Mouse (Mus musculus): ENCODE measurements around the gene Tex26.

Tex26 gene

DNA sequence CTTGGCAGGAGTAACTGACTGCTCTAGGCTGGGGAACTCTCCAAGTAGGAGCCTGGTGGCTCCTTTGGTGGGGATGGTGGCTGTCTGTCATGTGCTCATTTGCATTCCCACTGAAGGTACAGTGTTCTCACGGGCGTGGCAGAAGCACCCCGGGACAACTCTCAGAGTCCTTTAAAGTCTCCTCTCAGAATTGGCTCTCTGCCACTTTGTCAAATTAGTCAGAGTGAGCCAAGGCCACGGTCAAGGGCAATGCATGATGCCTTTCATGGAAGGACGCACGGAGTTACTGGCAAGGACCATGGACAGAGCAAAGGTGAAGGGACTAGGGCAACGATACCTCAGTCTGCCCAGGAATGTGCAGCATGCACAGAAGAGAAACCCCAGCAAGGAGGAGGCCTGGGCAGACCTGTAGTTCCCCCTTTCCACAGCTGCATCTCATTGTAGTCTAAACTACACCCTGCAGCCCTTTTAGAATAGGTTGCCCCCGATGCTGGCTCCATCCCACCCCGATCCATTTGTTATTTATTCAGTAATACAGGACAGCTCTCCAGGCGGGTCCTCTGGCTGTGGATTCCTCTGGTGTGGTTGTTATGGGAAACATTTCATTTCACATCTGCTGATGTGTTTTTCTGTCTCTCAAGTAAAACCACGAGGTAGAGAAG, 49.0 kb downstream of the Tex26 start:
- DNase-seq (ENCODE audit: low read depth, low spot score) = no peak

DNA sequence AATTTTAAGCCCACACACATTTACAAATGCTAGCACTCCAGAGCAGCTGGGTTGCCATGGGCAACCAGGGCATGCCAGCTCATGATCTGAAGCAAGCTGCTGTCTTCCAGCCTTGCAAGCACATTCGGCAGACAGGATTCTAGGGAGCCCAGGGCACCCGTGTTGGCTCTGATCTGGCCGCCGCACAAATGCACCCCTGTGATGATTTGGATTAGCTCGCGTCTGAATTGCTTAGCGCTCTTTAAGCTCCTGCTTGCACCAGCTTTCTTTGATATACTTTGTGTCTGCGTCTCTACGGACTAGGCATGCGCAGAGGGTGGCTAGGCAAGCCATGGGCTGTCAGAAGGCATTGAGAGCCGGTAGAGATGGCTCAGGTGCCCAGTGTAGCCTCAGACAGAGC, 49.7 kb downstream of the Tex26 start:
- no peak for DNase-seq (ENCODE audit: low read depth, low spot score)

DNA sequence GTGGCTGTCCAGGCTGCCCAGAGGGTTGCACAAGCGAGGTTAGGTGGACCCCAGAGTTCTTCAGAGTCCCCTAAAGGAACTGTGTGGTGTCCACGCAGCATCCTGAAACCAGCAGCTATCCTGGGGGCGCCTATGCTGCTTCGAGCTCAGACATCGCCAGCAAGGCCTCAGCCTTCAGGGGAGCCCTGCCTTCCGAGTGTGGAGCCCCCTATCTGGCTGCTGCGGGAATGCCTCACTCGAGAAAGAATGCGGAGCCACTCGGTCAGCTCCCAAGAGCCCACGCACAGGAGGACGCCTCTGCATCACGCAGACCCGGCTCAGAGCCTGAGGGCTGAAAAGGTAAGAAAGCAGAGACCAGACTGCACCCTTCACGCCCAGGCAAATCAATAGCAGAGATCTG, 50.8 kb downstream of the Tex26 start:
- no peak for DNase-seq (ENCODE audit: low read depth, low spot score)

DNA sequence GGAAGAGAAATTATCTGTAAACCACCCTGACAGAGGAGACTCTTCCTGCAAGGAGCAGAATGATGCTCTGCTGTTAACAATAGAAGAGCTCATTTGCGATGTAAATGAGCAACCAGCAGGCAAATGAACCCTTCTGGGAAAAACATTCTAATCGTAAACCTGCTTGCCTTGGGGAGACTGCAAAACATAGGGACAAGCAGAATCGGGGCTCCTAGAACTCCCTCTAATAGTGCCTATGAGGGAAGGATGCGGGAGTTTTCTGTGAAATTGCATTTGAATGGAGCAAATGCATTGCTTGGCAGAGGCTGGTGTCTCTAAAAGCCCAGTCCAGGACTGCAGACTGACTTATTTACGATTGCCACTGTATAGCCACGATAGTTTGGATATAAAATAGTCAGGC, 56.2 kb downstream of the Tex26 start:
- DNase-seq (ENCODE audit: low read depth, low spot score) = no peak

DNA sequence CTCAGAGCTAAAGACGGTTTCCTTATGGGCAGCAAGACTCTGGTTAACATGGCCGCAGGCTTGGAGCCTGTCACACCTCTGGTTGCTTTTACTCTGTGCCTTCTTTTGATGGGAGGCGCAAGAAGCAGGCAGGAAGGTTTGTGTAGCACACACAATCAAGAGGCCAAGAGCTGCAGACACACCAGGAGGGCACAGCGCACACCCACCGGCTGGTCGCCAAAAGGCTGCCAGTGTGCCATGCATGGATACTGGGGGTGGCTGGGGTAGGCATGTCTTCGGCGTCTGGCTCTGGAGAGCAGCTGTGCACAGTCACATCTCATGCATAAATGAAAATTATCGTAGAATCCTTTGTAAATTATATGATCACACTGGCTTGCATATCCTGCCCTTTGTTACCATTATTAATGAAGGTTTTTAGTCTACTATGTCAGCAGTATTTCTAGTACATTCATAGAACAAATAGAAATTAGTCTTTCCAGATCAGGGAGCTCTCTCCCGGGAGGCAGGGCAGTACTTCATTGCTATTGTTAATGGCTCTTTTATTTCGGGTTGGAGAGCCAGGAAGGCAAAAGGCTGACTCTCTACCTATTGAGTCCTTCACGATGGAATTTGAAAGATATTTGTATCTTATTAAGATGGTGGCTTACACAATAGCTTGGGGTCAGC, 57.1 kb downstream of the Tex26 start:
- DNase-seq (ENCODE audit: low read depth, low spot score) = no peak

DNA sequence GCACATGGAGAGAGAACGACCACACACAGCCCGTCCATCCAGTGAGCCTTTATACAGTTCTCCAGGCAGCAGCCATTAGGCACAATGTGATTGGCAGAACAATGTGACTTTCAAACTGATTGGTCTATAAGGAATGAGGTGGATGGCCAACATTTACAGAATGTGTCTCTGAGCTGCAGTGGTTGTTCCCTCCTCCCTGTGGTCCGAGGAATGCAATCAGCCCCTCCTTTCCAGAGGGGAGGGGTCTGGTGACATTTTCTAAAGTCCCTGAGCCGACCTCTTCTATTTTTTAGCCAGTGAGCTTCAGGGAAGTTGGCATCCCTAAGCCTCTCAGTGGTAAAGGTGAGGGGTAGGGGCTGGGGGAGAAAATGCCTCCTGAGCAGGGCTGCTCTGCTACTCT, 60.5 kb downstream of the Tex26 start:
- DNase-seq (ENCODE audit: low read depth, low spot score) = no peak

DNA sequence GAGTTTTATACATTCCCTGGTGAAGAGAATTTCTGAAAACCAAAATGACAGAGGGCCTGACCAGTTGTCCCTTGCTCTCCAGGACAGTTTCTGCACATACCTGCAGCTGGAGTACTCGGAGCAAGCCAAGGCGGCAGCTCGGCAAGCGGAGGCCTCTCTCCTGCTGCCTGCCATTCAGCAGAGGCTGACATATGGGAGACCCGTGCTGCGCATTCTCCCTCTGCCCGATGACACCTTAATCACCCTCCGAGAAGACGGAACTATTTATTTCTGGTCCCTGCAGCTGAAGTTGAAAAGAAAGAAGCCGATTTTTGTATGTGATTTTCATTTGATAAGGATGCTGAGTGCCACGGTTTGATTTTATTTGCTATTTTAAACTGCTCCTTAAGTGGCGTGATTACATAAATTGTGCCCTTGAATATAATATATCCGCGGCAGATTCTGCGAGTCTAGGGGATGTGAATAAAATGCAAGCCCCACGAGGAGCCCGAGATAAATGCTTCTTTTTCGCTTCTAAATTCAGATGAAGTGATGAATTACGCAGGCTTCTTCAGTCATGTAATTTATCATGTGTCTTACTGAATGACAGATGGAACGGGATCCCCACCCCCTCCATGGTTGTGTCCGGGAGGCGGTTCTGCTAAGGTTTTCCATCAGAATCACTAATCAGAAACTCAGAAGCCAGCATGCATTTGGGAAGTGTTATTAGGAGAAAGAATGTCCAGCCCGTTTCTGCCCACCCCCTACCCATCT, 64.1 kb downstream of the Tex26 start:
- no peak for DNase-seq (ENCODE audit: low read depth, low spot score)

DNA sequence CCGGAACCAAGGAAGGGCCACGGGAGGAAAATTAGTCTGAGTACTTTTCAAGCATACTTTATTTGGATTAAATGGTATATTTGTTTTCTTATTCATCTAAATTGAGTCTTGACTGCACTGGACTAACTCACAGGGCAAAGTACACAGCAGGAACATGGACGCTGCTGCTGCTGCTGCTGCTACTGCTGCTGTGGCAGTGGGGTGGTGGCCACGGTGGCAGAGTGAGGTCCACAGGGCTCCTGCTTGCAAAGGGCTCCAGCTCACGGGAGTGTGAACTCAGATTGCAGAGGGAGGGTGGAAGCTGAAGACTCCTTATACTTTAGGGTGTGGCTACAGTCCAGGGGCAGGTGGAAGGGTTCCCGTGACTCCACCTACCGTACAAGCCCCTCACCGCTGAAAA, 65.5 kb downstream of the Tex26 start:
- no peak for DNase-seq (ENCODE audit: low read depth, low spot score)

DNA sequence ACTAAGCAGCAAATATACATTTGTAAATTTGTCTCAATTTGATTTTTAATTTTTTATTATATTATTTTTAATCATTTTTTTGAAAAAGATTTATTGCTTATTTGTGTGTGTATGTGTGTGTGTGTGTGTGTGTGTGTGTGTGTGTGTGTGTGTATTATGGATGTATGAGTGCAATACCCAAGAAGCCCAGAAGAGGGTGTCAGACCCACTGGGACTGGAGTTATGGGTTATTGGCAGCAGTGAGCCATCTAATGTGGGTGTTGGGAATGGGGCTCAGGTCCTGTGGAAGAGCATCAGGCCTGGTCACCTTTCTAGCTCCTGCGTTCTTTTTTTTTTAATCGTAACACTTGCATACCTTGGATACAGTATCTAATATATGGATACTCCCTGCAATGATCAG, 66.6 kb downstream of the Tex26 start:
- no peak for DNase-seq (ENCODE audit: low read depth, low spot score)

DNA sequence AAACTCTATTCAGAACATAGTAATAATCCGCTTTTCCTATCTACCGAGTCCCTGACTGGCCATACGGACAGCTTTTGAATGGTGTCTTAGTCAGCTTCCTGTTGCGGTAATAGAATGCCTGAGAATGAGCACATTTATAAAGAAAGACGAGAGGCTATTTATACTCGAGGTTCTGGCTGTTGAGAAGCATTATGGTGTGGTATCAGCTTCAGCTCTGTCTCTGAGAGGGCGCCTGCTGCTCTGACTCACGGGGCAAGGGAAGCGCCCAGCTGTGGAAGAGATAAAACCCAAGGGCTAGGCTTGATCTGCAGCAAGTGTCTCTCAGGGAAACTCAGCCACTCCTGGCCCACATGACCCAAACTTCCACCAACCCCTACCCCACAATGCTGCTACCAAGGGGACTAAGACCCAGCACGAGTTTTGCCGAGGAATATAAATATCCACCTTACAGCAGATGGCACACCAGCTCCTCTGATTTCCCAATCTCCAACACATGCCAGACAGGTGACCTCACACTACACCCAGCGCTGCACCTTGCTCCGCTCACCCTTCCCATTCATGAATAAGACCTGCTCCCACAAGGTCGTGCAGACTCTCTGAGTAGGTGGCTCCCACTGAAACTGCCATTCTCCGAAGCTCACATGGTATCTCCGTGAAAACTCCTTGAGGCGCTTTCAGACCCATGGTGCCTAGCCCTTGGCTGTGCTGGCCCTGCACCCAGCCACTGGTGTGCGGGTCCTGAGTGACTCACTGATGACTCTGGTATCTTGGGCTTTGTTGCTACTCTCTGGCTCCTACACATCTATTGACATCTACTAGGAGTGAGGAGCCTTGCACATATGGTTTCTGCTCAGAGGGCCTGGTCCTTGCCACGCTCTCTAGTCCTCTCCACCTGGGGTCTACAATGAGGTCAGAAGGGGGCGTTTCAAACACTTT, 68.9 kb downstream of the Tex26 start:
- no peak for DNase-seq (ENCODE audit: low read depth, low spot score)

DNA sequence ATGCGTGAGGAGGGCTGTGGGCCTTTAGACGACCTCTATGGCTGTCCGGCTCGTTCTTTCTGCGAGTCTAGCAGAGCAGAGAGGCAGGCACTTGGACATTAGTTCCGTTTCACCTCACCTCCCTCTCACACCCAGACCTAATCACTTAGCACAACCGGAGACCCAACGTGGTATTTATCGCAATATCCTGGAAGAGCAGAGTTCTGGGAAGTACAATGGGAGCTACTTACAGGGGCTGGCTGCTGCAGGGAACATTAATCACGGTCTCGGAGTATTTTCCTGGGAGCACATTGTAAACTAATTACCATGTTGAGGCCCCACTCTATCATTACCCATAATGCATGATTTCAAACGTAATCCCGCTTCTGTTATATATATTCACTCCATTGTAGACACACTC, 70.9 kb downstream of the Tex26 start:
- no peak for DNase-seq (ENCODE audit: low read depth, low spot score)

DNA sequence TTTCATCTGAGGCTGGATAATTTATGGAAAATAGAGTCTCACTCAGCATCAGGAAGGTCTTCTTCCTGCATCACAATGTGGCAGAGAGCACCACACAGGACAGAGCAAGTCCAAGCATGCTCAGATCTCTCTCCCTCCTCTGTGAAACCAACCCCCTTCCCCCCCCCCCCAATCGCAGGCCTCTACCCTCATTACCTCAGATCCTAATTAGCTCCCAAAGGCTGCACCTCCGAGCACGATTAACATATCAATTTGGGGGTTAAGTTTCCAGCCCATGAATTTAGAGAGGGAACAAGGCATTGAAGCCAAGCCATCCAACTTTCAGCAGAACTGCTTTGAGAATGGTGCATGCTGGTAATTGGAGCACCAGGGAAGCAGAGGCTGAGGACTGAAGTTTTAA, 73.2 kb downstream of the Tex26 start:
- DNase-seq (ENCODE audit: low read depth, low spot score) = no peak

DNA sequence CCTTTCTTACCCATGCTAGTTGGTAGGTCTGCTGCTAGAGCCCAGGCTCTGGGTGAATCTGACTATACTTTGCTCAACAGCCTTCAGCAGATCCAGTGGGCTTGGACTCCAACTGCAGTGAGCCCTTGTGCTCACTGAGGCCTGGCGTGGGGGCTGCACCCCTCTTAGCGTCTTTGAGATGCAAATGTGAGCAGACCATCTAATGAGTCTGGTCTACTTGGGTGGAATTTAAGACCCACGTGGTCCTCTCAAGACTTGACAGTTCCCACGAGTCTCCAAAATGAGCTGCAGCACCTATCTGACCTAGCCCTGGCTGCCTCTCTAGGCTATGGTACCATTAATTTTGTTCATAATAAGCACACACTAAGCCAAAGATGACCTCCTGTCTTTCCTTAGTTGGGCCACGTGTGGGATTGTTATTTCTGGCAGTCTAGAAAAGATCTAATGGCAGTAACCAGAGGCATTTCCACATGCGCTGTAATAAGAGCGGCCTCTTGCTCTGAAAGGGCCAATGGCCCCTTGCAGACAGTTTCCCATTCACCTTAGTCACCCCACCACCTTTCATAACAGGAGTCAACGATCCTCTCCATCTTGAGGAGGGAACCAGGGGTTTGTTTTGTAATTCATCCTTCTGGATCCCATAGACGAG, 74.1 kb downstream of the Tex26 start:
- no peak for DNase-seq (ENCODE audit: low read depth, low spot score)

DNA sequence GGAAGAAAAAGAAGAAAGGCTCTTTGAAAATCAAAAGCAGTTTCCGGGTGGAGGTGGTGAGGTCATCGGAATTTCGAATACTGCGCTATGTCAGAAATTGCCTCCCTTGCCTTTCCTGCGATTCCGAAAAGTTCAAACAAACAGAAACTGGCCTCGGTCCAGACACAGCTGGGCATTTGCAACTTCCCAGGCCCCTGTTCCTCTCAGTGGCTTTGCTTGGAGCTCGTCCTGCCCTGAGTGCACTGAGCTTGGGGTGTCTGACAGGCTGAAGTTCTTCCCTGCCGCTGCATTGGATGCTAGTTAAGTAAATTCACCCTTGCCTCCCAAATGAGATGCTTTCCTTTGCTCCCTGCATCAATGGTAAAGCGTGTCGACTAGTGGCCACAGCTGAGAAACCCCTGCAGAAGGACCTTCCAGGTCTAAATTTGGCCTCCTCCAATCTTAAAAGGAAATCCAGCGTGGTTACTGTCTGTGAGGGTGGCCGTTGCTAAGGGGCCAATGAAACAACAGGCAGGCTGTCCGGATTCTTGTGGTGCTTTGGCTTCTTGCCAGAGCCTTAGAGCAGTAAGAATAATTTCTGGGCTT, 74.7 kb downstream of the Tex26 start:
- DNase-seq (ENCODE audit: low read depth, low spot score) = peak; percentile 23

DNA sequence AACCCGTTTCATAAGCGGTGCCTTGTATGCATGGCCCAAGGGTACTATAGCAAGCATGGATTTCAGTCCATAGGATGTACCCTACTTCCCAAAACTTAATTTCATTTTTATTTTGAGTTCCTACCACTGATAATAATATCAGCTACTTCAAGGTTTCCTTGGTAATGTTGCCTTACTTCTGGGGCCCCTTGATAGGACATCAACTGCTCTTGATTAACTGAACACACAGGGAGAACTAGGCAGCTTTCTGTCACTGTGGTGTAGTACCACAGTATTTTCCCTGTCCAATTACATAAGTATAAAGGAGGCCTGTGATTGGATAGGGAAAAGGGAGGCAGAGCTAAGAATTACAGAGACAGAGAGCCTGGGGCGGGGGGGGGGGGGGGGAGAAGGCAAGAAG, 75.4 kb downstream of the Tex26 start:
- no peak for DNase-seq (ENCODE audit: low read depth, low spot score)

DNA sequence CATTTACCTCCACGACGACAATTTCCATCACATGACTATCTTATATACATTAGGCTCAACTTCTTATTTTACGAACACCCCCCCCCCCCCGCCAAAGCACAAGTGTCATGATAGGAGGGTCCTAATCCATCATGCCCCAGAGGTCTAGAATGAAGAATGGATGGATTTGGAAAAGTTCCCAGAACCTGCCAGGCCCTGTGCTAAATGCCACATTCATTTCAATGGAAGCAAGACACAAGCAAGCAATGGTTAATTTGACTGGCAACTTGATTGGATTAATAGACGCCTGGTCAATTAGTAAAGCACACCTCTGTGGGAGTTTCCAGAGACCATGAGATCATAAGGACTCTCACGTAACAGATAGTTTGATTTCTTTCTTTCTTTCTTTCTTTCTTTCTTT, 77.7 kb downstream of the Tex26 start:
- no peak for DNase-seq (ENCODE audit: low read depth, low spot score)
